Mouse (Mus musculus) limb, embryonic 10.5 days (tissue): ENCODE data around the gene Aox4. TPM values are rescaled to one million over a fixed set of nuclear protein-coding genes. Genes with fewer than 3 reads are reported as not detected.

Experiments
- DNase-seq: peaks from one replicate; pipeline ENCODE4 v3.0.0-alpha.2; 2017; ENCODE audit warnings: low spot score
- H3K27ac ChIP-seq: fragments of 300-500 bp; sonication (generic); 2 replicates; pipeline ENCODE4 v1.5.1; 2016; ENCODE audit warnings: mild to moderate bottlenecking
- H3K27me3 ChIP-seq: fragments of 300-500 bp; sonication (generic); 2 replicates; pipeline ENCODE4 v1.6.1; 2016; ENCODE audit warnings: low read depth, mild to moderate bottlenecking; ENCODE audit not compliant: poor library complexity, severe bottlenecking
- H3K36me3 ChIP-seq: fragments of 300-500 bp; sonication (generic); 2 replicates; pipeline ENCODE4 v1.6.1; 2016; ENCODE audit warnings: mild to moderate bottlenecking, moderate library complexity
- H3K4me1 ChIP-seq: fragments of 300-500 bp; sonication (generic); 2 replicates; pipeline ENCODE4 v1.6.1; 2016
- H3K4me3 ChIP-seq: fragments of 300-500 bp; sonication (generic); 2 replicates; pipeline ENCODE4 v1.5.1; 2016; ENCODE audit warnings: mild to moderate bottlenecking, moderate library complexity
- H3K9me3 ChIP-seq: fragments of 300-500 bp; sonication (generic); replicated peaks from 2 replicates; pipeline ENCODE4 v1.6.1; 2016; ENCODE audit warnings: mild to moderate bottlenecking
- WGBS: fragments of 180-500 bp; shearing (Covaris S2); methylation state at CpG from one replicate; pipeline ENCODE4 v1.1.7; 2016; 5-methylcytosine and 5-hydroxymethylcytosine counted together
- polyA plus RNA-seq: library from polyadenylated mRNA; unstranded; fragments of >200 nt; fragmentation: Nextera tagmentation; extraction: Ambion mirVana; gene quantifications from 2 replicates; pipeline ENCODE4 v1.2.1, GENCODE M21; 2016

The Aox4 gene
- polyA plus RNA-seq, 1 experiment from 2014 or later: 0.04 TPM

DNA sequence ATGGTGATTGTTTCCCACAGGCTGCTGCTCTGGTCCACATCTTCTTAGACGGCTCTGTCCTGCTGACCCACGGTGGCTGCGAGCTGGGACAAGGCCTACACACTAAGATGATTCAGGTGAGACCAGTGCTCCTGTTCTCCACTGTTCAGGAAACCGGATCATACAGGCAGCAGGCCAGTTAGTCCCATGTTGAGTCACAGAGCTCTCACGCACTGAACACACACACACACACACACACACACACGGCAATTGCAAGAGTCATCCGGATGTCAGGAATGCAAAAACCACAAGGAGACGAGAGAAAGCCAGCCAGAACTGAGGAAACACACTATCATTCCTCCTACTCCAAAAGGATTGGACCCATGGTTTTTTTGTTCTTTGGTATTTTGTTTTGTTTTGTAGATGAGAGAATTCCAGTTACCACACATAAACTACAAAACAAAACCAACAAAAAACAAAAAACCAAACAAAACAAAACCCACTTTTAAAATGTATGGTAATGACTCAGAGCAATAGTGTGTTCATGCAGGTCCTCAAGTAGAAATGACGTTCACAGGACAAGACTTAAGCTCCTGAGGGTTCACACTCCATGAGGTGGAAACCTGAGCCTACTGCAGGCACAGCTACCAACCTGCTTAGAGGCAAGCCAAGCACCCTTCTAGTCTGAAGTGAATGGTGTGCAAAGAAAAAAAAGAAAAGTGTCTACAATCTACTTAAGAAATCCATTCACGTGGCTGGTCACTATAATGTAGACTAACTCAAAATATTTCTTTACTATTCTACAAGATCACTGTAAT lies 47.2 kb downstream of the Aox4 start:
- Histone ChIP-seq H3K27me3 (no peaks in the 10 kb centered on the region), H3K36me3 (no peaks in the 10 kb centered on the region), H3K4me1 (peaks cover 3% of the 10 kb centered on the region; the same call in 1 of the 2 replicates), H3K9me3 (no peaks in the 10 kb centered on the region), H3K27ac (no peak overlapping the region), H3K4me3 (no peak overlapping the region)
- no peak for DNase-seq
- 83% methylated on average over 10 of the region's 10 CpGs for WGBS

DNA sequence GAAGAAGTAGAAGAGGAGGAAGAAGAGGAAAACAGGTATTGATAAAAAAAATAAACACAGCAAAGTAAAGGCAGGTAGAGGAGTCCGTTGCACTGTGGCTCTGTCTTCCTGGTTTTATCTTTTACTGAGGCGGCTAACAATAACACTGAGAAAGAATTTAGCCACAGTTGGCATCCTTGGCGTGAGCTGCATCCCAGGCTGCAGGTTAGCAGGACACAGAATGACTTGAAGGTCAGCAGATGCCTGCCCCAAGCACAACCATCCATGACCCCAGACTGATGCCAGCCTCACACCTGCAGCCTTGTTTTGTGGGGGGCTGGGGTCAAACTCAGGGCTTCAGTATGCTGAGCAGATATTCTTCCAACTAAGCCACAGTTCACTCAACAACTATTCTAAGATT lies 50.1 kb downstream of the Aox4 start:
- DNase-seq: no peak
- H3K27ac ChIP-seq: no peak overlapping the region
- no peak overlapping the region for H3K4me3 ChIP-seq
- no peaks in the 10 kb centered on the region for H3K36me3 ChIP-seq
- no peaks in the 10 kb centered on the region for H3K27me3 ChIP-seq
- peaks cover 3% of the 10 kb centered on the region; the same call in 1 of the 2 replicates for H3K4me1 ChIP-seq
- WGBS: 73% methylated on average over 3 of the region's 3 CpGs
- H3K9me3 ChIP-seq: no peaks in the 10 kb centered on the region

- 83% methylated on average over 2 of the region's 2 CpGs for WGBS
- no peak for DNase-seq
- H3K27ac ChIP-seq: no peak overlapping the region
- H3K9me3 ChIP-seq: no peaks in the 10 kb centered on the region
- H3K4me3 ChIP-seq: no peak overlapping the region
- H3K4me1 ChIP-seq: no peaks in the 10 kb centered on the region
- no peaks in the 10 kb centered on the region for H3K36me3 ChIP-seq
- no peaks in the 10 kb centered on the region for H3K27me3 ChIP-seq
Observed at GRCm38 (mm10) chr1:58268231-58268630, 58.0 kb downstream of the Aox4 start.

- H3K27me3 ChIP-seq: no peaks in the 10 kb centered on the region
- 74% methylated on average over 6 of the region's 6 CpGs for WGBS
- H3K36me3 ChIP-seq: no peaks in the 10 kb centered on the region
- DNase-seq: peak; percentile 52
- H3K4me3 ChIP-seq: no peak overlapping the region
- peaks cover 3% of the 10 kb centered on the region for H3K4me1 ChIP-seq
- no peaks in the 10 kb centered on the region for H3K9me3 ChIP-seq
- H3K27ac ChIP-seq: no peak overlapping the region
Observed at GRCm38 (mm10) chr1:58270807-58271569, 60.8 kb downstream of the Aox4 start.

DNA sequence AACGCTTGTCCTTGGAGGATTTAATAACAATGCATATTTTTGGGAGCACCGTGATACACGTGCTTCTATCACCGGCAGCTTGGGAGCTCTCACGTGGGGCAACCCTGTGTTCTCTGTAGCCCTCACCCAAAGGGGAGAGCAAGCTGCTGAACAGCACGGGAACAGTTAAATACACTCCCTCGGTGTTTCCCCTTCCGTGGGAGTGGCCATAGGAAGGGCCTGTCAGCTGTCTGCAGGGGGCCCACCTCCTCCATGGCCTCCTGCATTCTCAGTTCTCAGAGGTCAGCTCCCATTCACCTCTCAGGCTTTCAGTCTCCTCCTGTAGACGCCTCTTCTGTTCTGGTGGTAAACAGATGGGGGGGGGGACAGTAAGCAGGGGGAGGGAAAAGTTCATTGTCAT lies 65.7 kb downstream of the Aox4 start:
- Histone ChIP-seq H3K4me3 (no peak overlapping the region), H3K4me1 (peaks cover 10% of the 10 kb centered on the region), H3K27me3 (no peaks in the 10 kb centered on the region), H3K36me3 (no peaks in the 10 kb centered on the region), H3K27ac (no peak overlapping the region), H3K9me3 (no peaks in the 10 kb centered on the region)
- WGBS: 36% methylated on average over 9 of the region's 9 CpGs
- DNase-seq: no peak

DNA sequence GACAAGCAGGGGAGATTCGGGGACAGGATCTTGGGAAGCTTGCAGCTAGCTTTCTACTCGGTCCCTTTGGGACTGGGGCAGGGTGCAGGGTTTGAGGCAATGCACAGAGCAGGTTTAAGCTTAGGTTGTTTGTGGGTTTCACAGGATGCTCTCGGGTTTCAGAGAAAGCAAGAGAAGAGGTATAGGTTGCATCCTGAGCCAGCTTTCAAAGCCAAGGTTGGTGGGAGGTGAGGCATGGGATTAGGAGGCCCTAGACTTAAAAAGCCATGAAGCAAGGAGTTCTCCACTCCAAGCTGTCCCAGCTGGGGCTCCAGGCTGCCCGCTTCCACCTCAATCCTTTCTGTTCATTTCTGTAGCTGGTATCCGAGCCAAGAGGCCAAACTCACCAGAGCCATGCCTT lies 67.8 kb downstream of the Aox4 start, which contains the start of gene Aox2:
Gene Aox2 (plus strand): TSS at position 301 of the 400 bp plus-strand sequence.
- no peak within 1 kb of the TSS for H3K27ac ChIP-seq
- no peaks in the 10 kb centered on the region for H3K36me3 ChIP-seq
- peaks cover 10% of the 10 kb centered on the region for H3K4me1 ChIP-seq
- H3K9me3 ChIP-seq: no peaks in the 10 kb centered on the region
- no peak for DNase-seq
- 79% methylated on average over 5 of the region's 5 CpGs for WGBS
- H3K27me3 ChIP-seq: no peaks in the 10 kb centered on the region
- no peak within 1 kb of the TSS for H3K4me3 ChIP-seq

GRCm38 (mm10) chr1:58278513-58278912 lies 68.3 kb downstream of the Aox4 start:
- Histone ChIP-seq H3K9me3 (no peaks in the 10 kb centered on the region), H3K4me1 (peaks cover 10% of the 10 kb centered on the region), H3K27ac (no peak overlapping the region), H3K36me3 (no peaks in the 10 kb centered on the region), H3K27me3 (no peaks in the 10 kb centered on the region), H3K4me3 (no peak overlapping the region)
- no peak for DNase-seq
- WGBS: 79% methylated on average over 7 of the region's 7 CpGs

GRCm38 (mm10) chr1:58280381-58280780 lies 70.2 kb downstream of the Aox4 start:
- no peaks in the 10 kb centered on the region for H3K9me3 ChIP-seq
- H3K27ac ChIP-seq: no peak overlapping the region
- no peaks in the 10 kb centered on the region for H3K36me3 ChIP-seq
- no peaks in the 10 kb centered on the region for H3K27me3 ChIP-seq
- no peak for DNase-seq
- no peak overlapping the region for H3K4me3 ChIP-seq
- whole genome bisulfite sequencing: 80% methylated on average over 4 of the region's 4 CpGs
- peaks cover 10% of the 10 kb centered on the region for H3K4me1 ChIP-seq

DNA sequence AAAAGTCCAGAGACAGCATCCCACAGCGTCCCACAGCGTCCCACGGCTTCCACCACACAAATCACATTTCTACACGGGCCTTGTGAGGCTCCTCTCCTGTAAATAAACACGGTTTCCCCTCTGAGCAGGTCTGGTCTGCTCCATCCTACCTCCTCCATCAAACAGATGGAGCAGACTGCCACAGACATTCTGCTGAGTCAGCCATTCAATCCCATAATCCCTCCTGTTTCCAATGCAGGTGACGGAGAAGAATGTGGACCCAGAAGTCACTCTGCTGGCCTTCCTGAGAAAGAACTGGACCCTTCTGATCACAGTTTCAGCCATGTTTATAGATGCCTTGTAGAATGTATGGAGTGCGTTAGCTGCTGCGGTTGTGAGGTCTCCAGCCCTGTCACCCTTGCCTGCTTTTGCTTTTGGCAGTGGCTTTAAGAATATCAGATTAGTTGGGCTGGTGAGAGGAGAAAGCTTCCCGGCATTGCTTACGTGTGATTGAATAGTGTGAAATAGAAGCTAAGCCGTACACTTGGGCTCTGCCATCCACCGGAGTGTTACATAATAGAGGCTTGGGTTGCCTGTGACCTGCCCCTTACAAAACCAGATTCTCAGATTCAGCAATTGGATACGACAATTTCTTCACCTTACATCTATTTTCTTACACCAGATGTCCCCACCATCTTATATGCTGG lies 70.9 kb downstream of the Aox4 start:
- Histone ChIP-seq H3K9me3 (no peaks in the 10 kb centered on the region), H3K4me3 (no peak overlapping the region), H3K27ac (no peak overlapping the region), H3K4me1 (peaks cover 5% of the 10 kb centered on the region; the same call in 1 of the 2 replicates), H3K27me3 (no peaks in the 10 kb centered on the region), H3K36me3 (no peaks in the 10 kb centered on the region)
- no peak for DNase-seq
- WGBS: 87% methylated on average over 13 of the region's 13 CpGs

DNA sequence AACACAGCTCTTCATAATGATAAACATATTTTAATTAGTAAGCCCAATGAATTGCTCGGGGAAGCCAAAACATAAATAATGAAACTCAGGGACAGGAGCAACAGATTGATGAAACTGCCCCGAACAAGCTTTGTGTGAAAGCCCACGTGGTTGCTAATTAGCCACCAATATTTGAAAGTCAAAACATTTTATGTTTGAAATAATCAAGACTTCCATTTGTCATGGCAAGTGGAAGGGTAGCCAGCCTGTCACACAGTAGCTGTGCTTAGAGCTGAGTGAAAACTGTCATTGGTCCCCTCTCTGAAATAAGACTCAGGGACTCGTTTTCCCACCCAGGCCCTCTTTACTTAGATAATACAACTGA lies 71.4 kb downstream of the Aox4 start:
- peaks cover 4% of the 10 kb centered on the region; the same call in 1 of the 2 replicates for H3K4me1 ChIP-seq
- H3K9me3 ChIP-seq: no peaks in the 10 kb centered on the region
- H3K4me3 ChIP-seq: no peak overlapping the region
- H3K27me3 ChIP-seq: no peaks in the 10 kb centered on the region
- H3K36me3 ChIP-seq: no peaks in the 10 kb centered on the region
- DNase-seq: no peak
- H3K27ac ChIP-seq: no peak overlapping the region
- WGBS: 79% methylated on average over 4 of the region's 4 CpGs

GRCm38 (mm10) chr1:58284505-58284904 lies 74.3 kb downstream of the Aox4 start:
- Histone ChIP-seq H3K27ac (no peak overlapping the region), H3K27me3 (no peaks in the 10 kb centered on the region), H3K4me1 (no peaks in the 10 kb centered on the region), H3K36me3 (no peaks in the 10 kb centered on the region), H3K4me3 (no peak overlapping the region), H3K9me3 (no peaks in the 10 kb centered on the region)
- DNase-seq: no peak
- WGBS: 64% methylated on average over 7 of the region's 7 CpGs

- no peak overlapping the region for H3K27ac ChIP-seq
- DNase-seq: no peak
- no peaks in the 10 kb centered on the region for H3K36me3 ChIP-seq
- 90% methylated on average over 3 of the region's 3 CpGs for whole genome bisulfite sequencing
- H3K27me3 ChIP-seq: no peaks in the 10 kb centered on the region
- H3K9me3 ChIP-seq: no peaks in the 10 kb centered on the region
- peaks cover 3% of the 10 kb centered on the region; the same call in 1 of the 2 replicates for H3K4me1 ChIP-seq
- no peak overlapping the region for H3K4me3 ChIP-seq
Observed at GRCm38 (mm10) chr1:58288091-58288490, 77.9 kb downstream of the Aox4 start.
